Mouse (Mus musculus) ZHBTc4 (cell line): Measurements from ENCODE around the gene Ino80b.

ENCODE experiments used
- DNase-seq: peaks from one replicate; pipeline ENCODE4 v3.0.0-alpha.2; 2011; ENCODE audit warnings: low read depth, low spot score

The Ino80b gene

DNA sequence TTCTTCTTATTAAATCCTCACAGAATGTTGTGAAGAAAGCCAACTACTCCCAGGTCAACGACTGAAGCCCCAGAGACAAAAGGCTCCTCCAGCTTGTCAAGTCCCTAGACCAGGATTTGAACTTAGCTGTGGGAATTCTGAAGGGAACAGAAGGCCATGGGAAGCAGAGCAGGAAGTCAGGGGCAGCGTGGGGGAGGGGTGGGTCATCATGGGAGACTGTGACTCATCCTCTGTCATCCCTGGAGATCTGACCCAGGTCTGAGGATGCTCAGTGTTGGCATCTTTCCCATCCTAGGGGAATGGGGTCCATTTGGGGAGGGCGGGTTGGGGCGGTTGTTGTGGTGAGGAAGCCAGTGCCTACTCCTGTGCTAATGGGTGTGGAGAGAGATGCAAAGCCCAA is 16.4 kb upstream of the Ino80b start:
- DNase-seq = no peak

DNA sequence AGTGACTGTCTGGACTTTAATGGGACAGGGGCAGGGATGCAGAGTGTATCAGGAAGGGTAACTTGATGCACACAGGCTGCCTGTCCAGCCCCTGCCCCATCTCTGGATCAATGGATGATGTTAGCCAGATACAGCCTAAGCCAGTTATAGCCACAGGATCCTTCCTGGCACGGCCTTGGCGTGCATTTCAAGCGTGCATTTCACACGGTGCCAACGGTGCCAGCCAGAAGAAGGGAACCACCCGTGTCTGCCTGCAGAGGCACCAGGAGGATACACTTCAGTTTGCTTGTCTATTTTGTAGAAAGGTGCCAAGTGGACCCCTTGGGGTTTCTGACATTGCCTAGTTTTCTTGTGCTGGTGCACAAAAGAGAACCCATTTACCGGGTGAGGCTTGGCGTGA is 14.8 kb upstream of the Ino80b start:
- DNase-seq = no peak

DNA sequence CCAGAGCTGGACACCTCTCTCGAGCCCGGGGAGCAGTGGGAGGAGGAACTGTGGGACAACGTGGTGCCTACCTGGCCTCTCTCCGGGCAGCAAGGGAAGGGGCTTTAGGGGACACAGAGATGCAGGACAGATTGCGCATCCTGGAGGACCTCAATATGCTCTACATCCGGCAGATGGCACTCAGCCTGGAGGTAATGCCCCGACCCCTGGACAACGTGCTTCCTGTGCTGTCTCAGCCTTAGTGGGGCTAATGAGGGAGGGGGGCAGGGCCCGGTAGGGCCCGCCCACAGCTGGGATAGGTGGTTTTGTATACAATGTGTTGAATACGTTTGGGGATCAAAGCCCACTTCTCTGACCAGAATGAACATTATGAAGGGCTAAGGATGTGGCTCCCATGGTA is 12.8 kb upstream of the Ino80b start:
- no peak for DNase-seq

DNA sequence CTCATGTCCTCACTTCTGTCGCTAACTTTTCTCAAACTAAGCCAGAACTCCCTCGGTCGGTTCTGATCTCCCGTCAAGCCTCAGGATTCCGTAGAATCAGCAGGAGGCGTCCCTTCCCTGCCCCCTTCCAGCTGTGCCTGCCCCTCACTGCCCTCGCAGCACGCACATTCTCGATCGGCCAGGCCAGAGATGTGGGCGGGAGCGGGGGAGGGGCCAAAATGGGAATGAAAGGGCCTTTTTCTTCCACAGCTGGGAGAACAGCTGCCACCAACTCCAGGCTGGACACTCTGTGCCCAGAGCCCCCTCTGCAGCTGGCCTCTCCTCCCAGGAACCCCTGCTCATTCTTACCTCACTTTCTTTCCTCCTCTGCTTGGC is 12.3 kb upstream of the Ino80b start:
- peak; percentile 71 for DNase-seq

DNA sequence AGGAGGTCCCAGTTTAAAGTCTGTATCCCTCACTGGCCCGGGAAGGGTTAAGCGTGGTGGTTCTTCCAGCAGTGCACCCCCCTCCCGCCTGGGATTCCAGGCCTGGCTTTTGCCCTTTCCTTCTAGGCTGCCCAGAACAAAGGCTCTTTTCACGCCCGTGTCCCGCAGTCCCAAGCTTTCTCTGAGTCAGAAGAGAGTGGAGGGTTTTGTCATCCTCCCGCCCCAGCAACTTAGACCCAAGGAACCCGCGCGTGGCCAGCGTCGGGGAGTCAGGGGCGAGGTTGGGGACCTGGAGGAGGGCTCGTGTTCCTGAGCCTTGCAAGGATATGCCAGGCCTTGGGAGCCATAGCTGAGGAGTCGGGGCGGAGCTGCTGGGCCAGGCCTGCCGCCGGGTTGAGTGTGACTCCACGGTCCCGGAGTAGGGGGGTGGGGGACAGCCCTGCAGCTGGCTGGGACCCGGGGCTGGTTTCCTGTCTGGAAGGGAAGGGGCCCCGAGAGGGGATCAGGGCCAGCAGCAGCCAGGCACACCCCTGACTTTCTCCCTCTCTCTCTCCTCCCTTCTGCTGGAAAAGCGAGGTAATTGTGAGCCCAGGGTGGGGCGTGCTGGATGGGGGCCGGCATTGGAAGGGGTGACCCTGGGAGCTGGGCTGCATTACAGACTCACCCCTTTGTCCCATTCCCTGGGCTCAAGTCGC is 11.8 kb upstream of the Ino80b start:
- peak; percentile 70 for DNase-seq

DNA sequence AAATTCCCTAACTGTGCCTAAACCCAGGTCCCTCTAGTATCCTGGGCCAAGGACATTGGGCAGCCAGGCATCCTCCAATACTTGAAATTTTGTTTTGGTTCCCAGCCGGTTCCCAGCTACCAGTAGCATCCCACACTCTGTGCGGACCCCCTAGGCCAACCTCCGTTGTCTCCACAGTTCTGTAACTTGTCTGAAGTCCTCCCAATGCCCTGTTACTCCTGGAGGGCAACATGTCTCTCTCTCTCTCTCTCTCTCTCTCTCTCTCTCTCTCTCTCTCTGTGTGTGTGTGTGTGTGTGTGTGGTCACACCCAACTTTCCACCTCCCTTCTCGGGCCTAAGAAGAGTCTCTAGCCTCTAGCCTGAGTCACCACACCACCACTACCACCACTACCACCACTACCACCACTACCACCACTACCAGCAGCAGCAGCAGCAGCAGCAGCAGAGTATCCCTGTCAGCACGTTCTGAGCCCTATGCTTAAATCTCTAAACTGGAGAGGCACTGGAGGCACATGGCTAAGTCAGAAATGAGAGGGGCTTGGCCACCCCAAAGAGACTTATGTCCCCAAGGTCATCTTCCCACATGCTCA is 11.2 kb upstream of the Ino80b start:
- DNase-seq = no peak

DNA sequence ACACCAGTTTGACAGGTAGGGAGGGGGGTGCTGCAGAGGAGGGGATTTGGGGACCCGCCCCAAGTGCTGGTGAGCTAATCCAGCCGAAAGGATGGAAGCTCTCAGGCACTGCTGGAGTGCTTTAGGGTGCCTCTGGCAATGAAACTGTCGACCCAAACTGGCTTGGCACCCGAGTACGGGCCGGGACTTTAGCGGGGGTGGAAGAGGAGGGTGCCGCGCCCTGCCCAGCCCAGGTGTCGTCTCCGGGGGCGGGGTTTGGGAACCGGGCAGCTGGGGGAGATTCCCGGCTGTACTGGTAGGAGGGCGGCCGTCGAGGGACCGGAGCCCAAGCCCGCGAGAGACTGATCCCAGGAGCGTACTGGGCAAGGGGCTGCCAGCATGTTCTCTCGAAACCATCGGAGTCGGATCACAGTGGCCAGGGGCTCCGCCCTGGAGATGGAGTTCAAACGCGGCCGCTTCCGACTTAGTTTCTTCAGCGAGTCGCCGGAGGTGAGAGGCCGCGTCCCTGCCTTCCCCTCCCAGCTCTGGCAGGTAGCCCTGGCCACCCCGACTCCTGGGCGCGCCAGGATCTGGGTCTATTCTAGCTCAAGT is 10.4 kb upstream of the Ino80b start:
- no peak for DNase-seq

DNA sequence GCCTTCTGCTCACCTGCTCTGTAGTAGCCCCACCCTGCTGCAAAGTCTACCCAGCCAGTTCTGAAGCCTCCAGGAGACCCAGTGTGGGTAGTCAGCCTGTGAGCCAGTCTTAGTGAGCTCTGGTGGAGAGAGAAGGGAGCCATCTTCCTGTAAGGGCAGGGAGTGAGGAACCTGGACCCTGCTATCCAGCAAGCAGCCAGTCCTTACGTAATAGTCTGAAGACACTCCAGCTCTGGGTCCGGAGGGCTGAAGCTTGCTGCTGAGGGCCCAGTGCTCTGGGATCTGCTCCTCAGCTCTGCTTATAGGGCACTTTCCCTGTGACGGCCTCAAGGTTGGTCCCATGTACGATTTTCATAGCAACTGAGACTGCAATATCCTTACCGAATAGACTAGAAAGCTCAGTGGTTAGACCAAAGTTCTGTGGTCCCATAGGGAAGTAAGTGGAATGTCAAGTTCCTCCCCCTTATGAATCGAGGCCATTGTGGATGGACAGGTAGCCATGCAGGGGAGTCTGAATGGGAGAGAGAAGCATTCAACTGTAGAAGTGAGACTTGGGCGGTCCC is 9.8 kb upstream of the Ino80b start, which contains the start of gene Rtkn:
TSS of gene Rtkn (plus strand) at position 513 of the 563 bp plus-strand sequence.
- no peak for DNase-seq

DNA sequence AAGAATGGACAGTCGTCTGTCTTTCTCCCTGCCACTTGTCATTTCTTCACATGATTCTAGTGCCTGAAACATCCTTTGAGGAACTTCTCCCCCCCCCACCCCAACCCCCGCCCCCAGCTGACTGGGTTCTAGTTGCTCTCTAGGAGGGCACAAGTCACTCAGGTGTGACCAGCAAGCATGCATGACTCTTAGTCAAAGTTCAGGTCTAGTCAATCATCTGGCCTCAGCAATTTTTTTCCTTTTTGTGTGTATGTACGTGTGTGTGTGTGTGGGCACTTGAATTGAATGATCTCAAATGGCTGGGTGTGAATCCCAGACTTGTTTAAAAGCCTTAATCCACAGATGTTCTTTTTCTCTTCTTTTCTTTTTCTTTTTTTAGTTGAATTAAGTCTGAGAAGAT is 9.0 kb upstream of the Ino80b start:
- DNase-seq = no peak

DNA sequence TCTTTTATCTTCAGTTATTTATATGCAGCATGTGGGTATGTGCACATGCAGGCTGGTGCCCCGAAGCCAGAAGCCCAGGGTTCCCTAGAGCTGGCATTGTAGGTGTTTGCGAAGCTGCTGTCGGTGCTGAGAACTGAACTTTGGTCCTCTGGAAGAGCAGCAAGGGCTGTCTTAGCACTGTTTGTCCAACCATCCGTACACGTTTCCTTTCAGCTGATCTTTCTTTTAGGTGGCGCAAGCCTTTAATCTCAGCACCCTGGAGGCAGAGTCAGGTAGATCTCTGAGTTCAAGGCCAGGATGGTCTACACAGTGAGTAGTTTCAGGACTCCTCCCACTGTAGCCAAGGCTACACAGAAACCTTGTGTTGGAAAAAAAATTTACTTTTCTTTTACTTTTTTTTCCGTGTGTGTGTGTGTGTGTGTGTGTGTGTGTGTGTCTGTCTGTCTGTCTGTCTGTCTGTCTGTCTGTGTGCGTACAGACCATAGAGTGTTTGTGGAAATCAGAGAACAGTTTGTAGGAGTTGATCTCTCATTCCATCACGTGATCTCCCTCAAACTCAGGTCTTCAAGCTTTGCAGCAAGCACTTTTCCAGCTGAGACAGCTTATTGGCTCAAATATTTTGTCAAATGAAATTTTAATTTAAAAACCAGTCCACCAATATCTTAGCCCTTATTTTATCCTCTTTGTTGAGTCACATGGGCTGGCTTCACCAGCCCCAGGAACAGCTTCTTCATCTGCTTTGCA is 7.1 kb upstream of the Ino80b start:
- no peak for DNase-seq

DNA sequence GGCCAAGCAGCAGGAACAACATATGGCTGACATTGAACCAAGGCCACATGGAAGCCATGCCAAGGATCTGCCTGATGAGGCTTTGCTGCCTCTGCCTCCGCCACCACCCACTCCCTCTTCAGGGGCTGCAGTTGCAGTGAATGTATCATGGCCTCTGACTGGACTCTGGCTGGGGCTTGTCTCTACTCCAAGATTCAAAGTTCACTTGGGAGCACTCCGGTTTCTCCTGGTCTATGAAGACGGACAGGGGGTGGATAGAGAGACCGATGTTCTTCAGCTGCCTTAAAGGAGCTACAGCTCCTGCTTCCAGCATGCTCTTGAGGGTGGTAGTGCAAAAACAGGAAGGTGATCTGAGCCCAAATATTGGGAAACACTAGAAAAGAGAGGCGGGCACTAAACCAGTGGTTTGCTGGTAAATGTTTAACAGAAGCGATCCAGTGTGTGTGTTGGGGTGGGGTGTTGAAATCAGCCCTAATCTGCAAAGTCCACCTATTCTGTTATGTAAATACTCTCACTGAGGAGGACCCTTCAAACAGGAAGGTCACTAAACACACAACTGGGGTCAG is 6.3 kb upstream of the Ino80b start:
- DNase-seq = no peak

DNA sequence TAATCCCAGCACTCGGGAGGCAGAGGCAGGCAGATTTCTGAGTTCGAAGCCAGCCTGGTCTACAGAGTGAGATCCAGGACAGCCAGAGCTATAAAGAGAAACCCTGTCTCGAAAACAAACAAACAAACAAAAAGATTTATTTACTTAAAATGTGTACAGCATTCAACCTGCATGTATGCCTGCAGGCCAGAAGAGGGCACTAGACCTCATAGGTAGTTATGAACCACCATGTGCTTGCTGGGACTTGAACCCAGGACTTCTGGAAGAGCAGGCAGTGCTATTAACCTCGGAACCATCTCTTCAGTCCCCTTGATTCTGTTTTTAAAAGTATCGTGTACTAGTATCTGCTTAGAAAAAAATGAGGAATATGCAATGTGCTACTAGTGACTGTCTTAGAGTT is 2.2 kb upstream of the Ino80b start:
- peak; percentile 55 for DNase-seq

DNA sequence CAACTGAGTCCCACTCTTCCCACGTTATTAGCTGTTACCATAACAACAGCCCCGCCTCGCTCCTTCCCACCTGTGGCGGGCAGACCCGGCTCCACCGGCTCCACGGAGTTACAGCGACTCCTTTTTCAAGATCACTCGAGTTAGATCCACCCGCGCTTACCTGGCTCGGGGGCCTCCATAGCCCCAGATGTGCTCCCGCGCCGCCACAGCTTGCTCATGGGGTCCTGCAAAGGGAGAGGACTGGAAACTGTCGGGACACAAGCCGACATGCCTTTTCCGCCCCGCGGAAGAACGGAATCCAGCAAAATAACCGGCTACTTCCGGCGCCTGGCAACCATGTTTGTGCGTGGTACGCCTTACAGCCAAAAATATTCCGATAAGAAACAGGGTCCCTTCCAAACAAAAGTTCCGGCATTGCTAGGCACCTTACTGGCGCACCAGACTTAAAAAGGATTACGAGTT is 349 bp downstream of the Ino80b start:
- peak; percentile 96 for DNase-seq

DNA sequence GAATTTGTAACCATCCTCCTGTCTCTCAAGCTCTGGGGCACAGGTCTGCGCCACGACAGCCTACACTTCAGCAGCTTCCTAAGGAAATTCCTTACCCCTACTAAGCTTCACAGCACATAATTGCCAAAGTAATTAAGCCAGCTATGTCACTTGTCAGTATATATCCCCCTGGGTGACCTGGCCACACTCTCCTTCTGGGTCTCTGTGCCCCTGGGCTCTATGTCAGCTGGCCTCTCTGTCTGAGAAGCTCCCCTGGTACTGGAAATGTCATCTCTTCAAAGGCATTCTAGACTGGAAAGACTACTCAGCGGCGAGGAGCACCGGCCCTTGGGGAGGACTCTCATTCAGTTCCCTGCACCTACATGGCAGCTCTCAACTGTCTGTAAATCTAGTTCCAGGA is 2.3 kb downstream of the Ino80b start:
- no peak for DNase-seq

DNA sequence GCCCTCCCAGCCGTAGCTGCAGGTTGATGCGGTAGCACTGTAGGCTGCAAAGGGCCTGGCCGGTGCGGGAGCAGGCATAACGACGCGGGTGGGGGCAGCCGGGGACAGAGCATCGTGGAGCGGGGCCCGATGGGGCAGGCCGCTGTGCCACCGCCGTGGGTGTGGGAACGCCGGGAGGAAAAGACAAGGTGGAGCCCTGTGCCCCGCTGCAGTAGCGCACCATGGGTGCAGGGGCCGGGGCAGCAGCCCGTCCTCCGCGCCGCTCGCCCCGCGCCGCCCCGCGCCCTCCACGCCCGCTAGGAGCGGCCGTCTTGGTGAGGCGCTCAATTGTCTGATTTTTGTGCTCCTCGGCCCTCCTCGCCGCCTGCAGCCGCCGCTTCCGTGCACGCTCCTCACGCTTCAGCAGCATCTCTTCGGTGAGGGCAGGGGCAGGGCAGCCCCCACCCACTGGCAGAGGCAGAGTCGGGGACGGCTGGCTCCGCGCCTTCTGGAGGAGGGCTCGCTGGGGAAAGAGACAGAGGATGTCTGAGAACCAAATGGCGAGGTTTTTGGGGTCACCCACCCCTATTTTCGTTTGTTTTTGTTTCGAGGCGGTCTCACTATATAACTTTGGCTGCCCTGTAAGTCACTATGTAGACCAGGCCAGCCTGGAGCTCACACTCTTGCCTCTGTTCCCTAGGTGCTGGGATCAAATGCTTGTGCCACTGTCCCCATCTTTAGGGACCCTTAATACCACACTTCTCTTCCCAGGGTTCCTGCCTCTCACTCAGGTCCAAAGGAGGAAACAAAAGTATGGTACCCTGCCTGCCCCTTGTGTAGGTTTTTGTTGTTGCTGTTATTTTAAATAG is 3.1 kb downstream of the Ino80b start:
- peak; percentile 50 for DNase-seq

DNA sequence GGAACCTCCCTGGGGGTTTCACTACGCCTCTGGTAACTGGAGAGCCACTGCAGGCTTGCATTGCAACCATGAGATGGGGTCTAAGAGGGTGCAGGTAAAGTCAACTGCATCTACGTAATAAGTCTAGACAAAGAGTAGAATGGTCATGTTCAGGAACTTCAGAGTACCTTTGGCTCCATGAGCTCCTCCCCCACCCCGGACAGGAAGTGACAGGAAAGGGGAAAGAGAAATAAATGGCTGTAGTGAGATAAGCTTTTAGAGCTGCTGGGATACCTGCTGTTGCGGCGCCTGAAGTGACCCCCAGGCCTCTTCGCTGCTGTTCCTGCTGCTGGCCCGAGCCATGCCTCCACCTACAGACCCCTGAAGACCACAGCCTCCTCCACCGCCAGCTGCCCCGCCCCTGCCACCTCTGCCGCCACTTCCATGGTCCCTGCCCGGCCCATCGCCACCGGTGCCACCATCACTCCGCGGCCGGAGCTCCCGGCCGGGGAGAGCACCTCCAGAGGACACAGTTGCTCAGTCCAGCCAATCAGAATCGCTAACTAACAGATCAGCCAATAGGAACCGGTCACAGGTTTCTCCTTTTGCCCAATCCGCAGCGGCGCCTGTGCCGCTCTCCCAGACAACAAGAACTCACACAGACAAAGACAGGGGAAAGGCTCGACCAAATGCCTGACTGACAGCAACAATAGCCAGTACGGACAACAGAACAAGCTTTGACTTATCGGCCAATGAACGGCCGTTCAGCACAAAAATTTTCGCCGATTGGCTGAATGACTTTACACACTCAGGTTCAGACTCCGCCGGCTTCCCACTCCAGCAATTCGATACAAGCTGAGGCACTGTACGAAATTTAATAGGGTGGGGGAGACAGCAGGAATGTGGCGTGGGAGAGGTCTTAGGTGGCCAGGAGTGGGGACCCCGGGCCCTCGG is 4.0 kb downstream of the Ino80b start, which contains the start of gene Wbp1:
TSS of gene Wbp1 (minus strand) at position 630 of the 933 bp plus-strand sequence.
- peak; percentile 100 for DNase-seq

DNA sequence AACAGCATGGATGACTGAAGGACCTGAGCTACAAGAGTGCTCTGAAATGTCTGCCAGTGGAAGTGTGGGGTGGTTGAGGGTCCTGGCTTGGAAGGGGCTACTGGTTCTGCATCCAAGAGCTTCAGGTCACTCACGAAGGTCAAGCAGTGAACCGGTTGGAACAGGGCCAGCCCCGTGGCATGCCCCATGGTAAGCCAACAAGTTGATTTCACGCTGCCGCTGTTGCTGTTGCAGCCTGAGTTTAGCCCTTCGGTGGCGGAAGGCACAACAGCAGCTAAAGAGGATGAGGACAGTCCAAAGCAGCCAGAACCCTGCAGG is 5.5 kb downstream of the Ino80b start:
- DNase-seq = no peak

DNA sequence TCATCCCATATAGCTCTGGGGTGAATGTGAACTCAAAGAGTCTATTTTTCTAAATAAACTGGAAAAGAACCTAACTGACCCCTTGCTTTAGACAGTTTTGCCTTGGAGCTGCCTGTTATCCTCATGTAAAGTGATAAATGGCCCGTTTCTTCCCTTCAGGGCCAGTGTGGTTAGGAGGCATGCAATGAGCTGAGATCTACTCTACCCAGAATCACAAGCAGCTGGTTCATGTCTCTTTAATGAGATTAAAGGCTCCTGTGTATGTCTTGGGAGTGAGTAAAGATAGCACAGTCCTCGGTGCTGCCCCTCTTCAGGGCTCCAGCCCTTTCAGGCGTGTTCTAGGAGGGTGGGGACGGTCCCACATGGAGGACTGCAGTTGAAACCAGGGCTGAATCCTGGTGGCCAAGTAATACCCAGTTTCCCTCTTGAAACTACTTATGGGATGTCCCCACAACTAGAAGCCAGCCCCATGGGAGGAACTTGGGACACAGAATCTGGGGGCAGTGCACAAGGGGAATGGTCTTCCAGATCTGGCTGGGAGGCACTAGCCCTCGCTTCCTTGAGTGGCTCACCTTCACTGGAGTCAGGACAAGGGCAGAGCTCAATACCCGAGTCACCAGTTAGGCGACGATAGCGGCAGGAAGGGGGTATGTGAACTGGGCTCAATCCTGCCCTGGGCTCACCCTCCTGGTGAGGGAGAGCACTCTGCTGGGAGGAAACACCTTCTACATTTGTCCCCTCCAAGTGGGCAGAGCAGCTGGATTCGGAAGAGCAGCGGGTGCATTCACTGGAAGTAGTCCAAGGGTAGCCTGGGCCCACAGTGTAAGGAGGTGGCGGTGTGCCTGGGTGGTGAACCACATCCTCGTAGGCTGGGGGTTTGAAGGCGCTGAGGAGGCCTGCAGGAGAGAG is 6.2 kb downstream of the Ino80b start:
- no peak for DNase-seq

DNA sequence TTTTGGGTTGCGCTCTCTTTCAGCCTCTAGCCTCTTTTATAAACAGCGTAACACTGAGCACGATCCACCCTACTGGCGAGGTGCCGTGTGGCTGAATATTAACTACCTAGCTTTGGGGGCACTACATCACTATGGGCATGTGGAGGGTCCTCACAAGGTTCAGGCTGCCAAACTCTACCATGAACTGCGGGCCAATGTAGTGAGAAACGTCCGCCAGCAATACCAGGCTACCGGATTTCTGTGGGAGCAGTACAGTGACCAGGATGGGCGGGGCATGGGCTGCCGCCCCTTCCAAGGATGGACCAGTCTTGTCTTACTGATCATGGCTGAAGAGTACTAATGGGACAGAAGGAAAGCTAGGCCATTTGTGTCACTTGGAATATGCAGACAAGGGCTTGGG is 6.9 kb downstream of the Ino80b start:
- no peak for DNase-seq
